Mouse (Mus musculus) olfactory bulb, adult 2 months (tissue): ENCODE measurements around the gene Pdia6. TPM values are rescaled to one million over a fixed set of nuclear protein-coding genes. Genes with fewer than 3 reads are reported as not detected.

ENCODE experiments used
- H3K27ac ChIP-seq: fragments of 200-500 bp; 2 replicates; pipeline ENCODE4 v1.5.1; 2012; ENCODE audit warnings: low read depth, low read length; ENCODE audit not compliant: insufficient read depth
- H3K4me1 ChIP-seq: fragments of 200-500 bp; 2 replicates; pipeline ENCODE4 v1.6.1; 2012; ENCODE audit warnings: low read length; ENCODE audit not compliant: control insufficient read depth, insufficient read depth
- H3K4me3 ChIP-seq: fragments of 200-500 bp; 2 replicates; pipeline ENCODE4 v1.5.1; 2012; ENCODE audit warnings: mild to moderate bottlenecking, low read depth, low read length, moderate library complexity; ENCODE audit not compliant: insufficient read depth
- CTCF ChIP-seq: fragments of 200-500 bp; IDR thresholded peaks from 2 replicates; pipeline ENCODE4 v1.5.1; 2012; ENCODE audit warnings: low read depth, mild to moderate bottlenecking, low read length, moderate library complexity; ENCODE audit not compliant: insufficient read depth
- POLR2A ChIP-seq: fragments of 200-500 bp; IDR thresholded peaks from 2 replicates; pipeline ENCODE4 v1.6.1; 2012; ENCODE audit warnings: mild to moderate bottlenecking, low read depth, low read length, moderate library complexity; ENCODE audit not compliant: insufficient read depth
- WGBS: fragments of 180-500 bp; shearing (Covaris S2); methylation state at CpG from one replicate; pipeline ENCODE4 v1.1.7; 2018; 5-methylcytosine and 5-hydroxymethylcytosine counted together
- polyA plus RNA-seq: library from polyadenylated mRNA; stranded (reverse); fragments of >200 nt; gene quantifications from 2 replicates; pipeline ENCODE4 v1.2.4, GENCODE M21; 2012; ENCODE audit warnings: low replicate concordance; ENCODE audit not compliant: missing spikeins, insufficient read depth, insufficient read length

Gene Pdia6
- polyA plus RNA-seq, 1 experiment = not detected

DNA sequence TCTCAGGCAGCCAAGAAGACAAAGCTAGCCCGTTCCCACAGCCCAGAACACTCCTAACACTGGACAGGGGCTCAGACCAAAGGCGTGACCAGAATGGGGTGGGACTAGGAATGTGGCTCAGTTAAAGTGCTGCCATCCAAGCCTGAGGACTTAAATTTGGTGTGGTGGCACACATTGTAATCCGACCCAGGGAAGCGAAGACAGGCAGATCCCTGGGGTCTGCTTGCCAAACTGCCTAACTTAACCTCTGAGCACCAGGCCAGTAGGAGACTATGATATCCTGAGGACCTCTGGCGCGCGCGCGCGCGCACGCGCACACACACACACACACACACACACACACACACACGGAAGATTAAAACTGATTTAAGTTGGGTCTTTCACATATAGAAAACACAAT lies 34.8 kb upstream of the Pdia6 start:
- peak overlapping the region; percentile 77 for H3K27ac ChIP-seq
- H3K4me3 ChIP-seq = no peak overlapping the region
- WGBS = 86% methylated on average over 14 of the region's 14 CpGs
- TF ChIP-seq POLR2A = no peak
- TF ChIP-seq CTCF = no peak
- H3K4me1 ChIP-seq = peaks cover 28% of the 10 kb centered on the region

DNA sequence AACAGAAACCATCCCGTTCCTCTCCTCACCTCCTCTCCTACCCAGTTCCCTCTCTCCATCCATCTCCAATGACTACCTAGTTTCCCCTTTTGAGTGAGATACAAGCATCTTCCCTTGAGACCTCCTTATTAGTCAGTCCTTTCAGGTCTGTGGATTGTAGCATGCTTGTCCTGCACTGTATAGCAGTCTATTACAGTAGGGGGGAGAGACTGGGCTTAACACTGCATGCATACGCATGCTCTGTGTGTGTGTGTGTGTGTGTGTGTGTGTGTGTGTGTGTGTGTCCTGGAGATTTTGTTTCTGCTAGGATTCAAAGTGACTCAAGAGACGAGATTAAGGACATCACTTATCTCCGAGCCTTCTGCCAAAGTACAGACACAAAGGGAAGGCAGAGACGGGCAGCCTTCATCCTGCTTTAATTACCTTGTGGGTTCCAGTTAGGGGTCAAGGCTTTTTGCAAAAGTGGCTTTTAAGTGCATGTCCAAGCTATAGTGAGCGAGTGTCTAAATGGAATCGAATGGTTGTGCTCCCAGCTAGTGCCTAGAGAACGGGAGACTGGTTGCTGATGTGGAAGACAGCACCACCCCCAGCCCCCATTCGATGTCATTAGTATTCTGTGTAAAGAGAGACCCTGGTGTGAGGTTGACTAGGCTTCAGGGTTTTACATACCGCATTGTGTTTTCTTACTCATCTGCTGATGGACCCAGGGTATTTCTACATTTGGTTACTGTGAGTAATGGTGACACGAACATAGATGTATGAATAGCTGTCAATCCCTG lies 30.6 kb upstream of the Pdia6 start:
- H3K4me1 ChIP-seq = peaks cover 22% of the 10 kb centered on the region
- 49% methylated on average over 11 of the region's 11 CpGs for WGBS
- no peak overlapping the region for H3K4me3 ChIP-seq
- no peak overlapping the region for H3K27ac ChIP-seq
- TF ChIP-seq CTCF (no peak), POLR2A (no peak)

GRCm38 (mm10) chr12:17238588-17239427 lies 27.5 kb upstream of the Pdia6 start:
- TF ChIP-seq POLR2A (no peak), CTCF (no peak)
- 26% methylated on average over 12 of the region's 12 CpGs for WGBS
- H3K27ac ChIP-seq = peak overlapping the region; percentile 68

DNA sequence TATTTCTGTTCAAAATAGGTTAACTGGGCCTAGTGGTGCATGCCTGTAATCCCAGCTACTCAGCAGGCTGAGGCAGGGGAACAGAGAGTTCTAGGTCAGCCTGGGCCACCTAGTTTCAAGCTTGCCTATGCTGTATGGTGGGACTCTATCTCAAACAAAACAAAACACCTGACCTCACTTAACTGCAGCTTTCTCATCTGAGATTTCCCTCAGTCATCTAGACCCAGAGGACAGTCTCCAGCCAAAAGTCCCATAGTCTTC lies 27.0 kb upstream of the Pdia6 start:
- Histone ChIP-seq H3K27ac (peak overlapping the region; percentile 68), H3K4me3 (no peak overlapping the region), H3K4me1 (peaks cover 18% of the 10 kb centered on the region)
- no peak for TF ChIP-seq CTCF
- TF ChIP-seq POLR2A = no peak

More at GRCm38 (mm10) chr12:17238588-17239427, 27.5 kb upstream of the Pdia6 start:
- H3K4me3 ChIP-seq = no peak overlapping the region
- peaks cover 18% of the 10 kb centered on the region for H3K4me1 ChIP-seq

DNA sequence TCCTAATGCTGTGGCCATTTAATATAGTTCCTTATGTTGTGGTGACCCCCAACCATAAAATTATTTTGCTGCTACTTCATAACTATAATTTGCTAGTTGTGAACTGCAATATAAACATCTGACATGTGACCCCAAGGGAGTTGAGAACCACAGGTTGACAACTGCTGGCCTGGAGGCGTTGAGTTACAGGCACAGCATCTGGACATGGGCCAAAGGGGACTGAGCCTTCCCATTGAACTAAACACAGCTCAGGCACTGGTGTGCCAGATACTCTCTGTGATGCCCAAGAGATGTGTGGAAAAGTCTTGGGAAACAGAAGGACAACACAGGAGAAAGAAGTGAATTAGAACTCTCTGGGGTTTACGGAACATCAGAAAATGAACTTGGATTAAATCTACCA lies 25.3 kb upstream of the Pdia6 start:
- H3K27ac ChIP-seq = peak overlapping the region; percentile 66
- no peak for TF ChIP-seq POLR2A
- TF ChIP-seq CTCF = no peak
- H3K4me3 ChIP-seq = no peak overlapping the region
- peaks cover 18% of the 10 kb centered on the region for H3K4me1 ChIP-seq
- 82% methylated on average over 2 of the region's 2 CpGs for WGBS

DNA sequence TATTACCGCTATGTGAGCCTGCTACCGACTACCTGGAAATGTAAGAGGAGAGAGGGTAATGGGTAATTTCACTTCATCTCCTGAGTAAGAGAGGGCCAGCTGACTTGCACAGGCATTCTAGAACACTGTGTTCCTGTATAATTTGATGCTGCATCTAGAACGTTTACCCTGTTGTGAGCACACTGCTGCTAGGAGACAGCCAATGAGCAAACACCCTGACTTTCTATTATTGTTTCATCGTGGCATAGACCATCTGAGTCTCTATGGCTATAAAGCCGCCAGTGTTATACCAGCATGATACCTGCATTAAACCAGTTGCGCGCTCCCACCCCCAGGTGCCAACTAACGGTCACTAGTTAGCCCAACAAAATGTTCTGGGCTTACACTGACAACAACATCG lies 24.7 kb upstream of the Pdia6 start:
- no peak overlapping the region for H3K4me3 ChIP-seq
- H3K27ac ChIP-seq = peak overlapping the region; percentile 92
- 57% methylated on average over 9 of the region's 9 CpGs for WGBS
- TF ChIP-seq POLR2A (no peak), CTCF (no peak)
- H3K4me1 ChIP-seq = peaks cover 18% of the 10 kb centered on the region

- Histone ChIP-seq H3K4me1 (peaks cover 18% of the 10 kb centered on the region), H3K4me3 (no peak overlapping the region), H3K27ac (peak overlapping the region; percentile 92)
- TF ChIP-seq CTCF = peak; percentile 53
- TF ChIP-seq POLR2A = no peak
These were observed 24.3 kb upstream of the Pdia6 start for GRCm38 (mm10) chr12:17242041-17242440.

DNA sequence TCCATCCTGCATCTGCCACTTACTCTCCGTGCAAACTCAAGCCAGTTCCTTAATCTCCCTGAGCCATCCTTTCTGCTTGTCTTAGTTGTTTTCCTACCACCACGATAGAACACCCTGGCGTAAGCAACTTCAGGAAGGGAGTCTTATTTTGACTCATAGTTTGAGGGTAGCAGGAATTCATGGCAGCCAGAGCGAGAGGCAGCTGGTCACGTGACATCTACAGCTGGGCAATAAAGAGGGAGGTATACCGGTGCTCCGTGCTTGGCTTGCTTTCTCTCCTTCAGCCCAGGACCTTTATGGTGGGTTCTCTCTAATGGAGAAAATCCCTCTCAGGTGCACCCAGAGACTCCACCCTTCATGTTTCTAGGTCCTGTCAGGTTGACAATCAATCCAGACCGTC lies 15.4 kb upstream of the Pdia6 start:
- no peak for TF ChIP-seq CTCF
- TF ChIP-seq POLR2A = no peak
- 55% methylated on average over 8 of the region's 8 CpGs for WGBS
- Histone ChIP-seq H3K4me1 (peaks cover 16% of the 10 kb centered on the region), H3K27ac (no peak overlapping the region), H3K4me3 (no peak overlapping the region)

DNA sequence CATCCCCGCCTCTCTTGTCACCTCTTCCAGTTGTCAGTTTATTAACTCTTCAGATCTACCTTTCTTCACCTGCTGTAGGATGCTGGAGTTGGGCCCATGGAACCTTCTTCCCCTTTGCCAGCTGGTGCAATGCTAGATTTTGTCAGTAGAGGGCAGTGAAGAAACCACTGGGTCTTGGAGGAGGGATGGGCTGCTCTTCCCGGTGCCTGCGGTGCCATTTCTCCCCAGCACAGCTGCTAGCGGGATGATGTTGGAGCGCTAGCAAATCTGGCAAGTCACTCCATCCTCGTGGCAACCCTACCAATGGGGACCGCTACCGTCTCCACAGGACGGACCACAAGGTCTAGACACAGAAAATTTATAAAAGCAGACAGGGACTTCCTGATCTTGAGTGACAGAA lies 13.3 kb upstream of the Pdia6 start:
- peaks cover 18% of the 10 kb centered on the region for H3K4me1 ChIP-seq
- WGBS = 8% methylated on average over 9 of the region's 9 CpGs
- TF ChIP-seq POLR2A (no peak), CTCF (peak; percentile 43; the same call in 1 of the 2 replicates)
- no peak overlapping the region; the same call in 1 of the 2 replicates for H3K27ac ChIP-seq
- peak overlapping the region; percentile 32 for H3K4me3 ChIP-seq

DNA sequence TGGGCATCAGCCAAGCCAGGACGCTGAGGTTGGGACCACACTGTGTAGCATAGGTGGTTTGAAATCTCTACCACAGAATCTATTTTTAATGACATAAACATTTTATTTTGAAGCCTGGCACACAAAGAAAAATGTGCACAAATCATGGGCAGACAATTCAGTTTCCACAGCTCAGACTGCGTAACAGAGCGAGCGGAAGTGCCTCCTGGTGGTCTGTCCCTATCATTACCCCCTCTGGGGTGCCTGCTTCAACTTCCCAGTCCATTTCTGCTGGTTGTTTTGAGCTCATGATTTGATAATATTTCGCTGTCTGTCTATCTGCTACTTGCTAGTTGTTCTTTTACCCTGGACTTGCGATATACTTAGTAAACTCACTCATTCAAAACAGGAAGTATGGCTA lies 10.7 kb upstream of the Pdia6 start:
- WGBS = 82% methylated on average over 6 of the region's 6 CpGs
- Histone ChIP-seq H3K4me1 (peaks cover 18% of the 10 kb centered on the region), H3K27ac (no peak overlapping the region), H3K4me3 (no peak overlapping the region)
- no peak for TF ChIP-seq POLR2A
- no peak for TF ChIP-seq CTCF
